Mouse (Mus musculus): ENCODE results near the gene Nbea. TPM values are rescaled to one million over a fixed set of nuclear protein-coding genes. Genes with fewer than 3 reads are reported as not detected.
"Not testable (repeated sequence)": the region's sequence is repeated elsewhere in the genome, so short reads cannot be mapped to it uniquely, and the experiment has no call there.

The Nbea gene
- polyA plus RNA-seq, 1 experiment from 2014 or later = 0.59 TPM

DNA sequence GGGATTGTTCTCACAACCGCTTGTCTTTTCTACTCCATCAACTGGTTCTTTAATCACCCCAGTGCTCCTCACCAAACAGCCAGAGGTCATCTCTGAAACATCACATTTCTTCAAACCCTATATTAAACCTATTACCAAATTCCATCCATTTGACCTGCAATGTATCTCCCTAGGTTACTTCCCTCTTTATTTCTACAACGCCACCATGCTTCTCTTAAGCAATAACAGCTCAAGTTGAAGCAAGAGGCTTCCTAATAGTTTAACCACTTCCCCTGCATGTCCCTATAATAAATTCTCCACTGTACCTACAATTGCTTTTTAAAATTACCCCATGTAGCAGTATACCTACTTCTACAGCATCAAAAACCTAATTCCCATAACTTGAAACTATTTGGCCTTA, 205.1 kb downstream of the Nbea start:
- H3K27me3 ChIP-seq (ENCODE audit: control insufficient read depth, insufficient read depth, low read depth, low read length) = no peaks in the 10 kb centered on the region
- 62% methylated on average over 2 of the region's 2 CpGs for WGBS (ENCODE audit: insufficient replicate concordance)
- no peaks in the 10 kb centered on the region for H3K36me3 ChIP-seq (ENCODE audit: control insufficient read depth, insufficient read depth)
- no peak overlapping the region for H3K9ac ChIP-seq (ENCODE audit: low read depth, low read length)
- no peak for ATAC-seq (ENCODE audit: low read depth)
- H3K4me1 ChIP-seq (ENCODE audit: control insufficient read depth, low read depth, low read length) = no peaks in the 10 kb centered on the region
- no peak overlapping the region for H3K27ac ChIP-seq (ENCODE audit: low read length)
- no peak overlapping the region for H3K4me2 ChIP-seq (ENCODE audit: low read depth, low read length)
- no peak overlapping the region for H3K4me3 ChIP-seq (ENCODE audit: low read depth, low read length)
- no peaks in the 10 kb centered on the region for H3K9me3 ChIP-seq (replicated peaks; ENCODE audit: control insufficient read depth, low read length)

GRCm38 (mm10) chr3:55976986-55977385, 206.5 kb downstream of the Nbea start:
- H3K9ac ChIP-seq (ENCODE audit: low read depth, low read length); H3K4me3 ChIP-seq (ENCODE audit: low read depth, low read length); ATAC-seq (ENCODE audit: low read depth); H3K4me1 ChIP-seq (ENCODE audit: control insufficient read depth, low read depth, low read length); H3K27me3 ChIP-seq (ENCODE audit: control insufficient read depth, insufficient read depth, low read depth, low read length); H3K4me2 ChIP-seq (ENCODE audit: low read depth, low read length); H3K27ac ChIP-seq (ENCODE audit: low read length); H3K9me3 ChIP-seq (replicated peaks; ENCODE audit: control insufficient read depth, low read length); H3K36me3 ChIP-seq (ENCODE audit: control insufficient read depth, insufficient read depth): not testable (repeated sequence)
- WGBS (ENCODE audit: insufficient replicate concordance) = 80% methylated on average over 14 of the region's 14 CpGs

GRCm38 (mm10) chr3:55965723-55966156, 217.8 kb downstream of the Nbea start:
- 71% methylated on average over 10 of the region's 10 CpGs for WGBS (ENCODE audit: insufficient replicate concordance)
- no peaks in the 10 kb centered on the region for H3K9me3 ChIP-seq (replicated peaks; ENCODE audit: control insufficient read depth, low read length)
- no peak for ATAC-seq (ENCODE audit: low read depth)

DNA sequence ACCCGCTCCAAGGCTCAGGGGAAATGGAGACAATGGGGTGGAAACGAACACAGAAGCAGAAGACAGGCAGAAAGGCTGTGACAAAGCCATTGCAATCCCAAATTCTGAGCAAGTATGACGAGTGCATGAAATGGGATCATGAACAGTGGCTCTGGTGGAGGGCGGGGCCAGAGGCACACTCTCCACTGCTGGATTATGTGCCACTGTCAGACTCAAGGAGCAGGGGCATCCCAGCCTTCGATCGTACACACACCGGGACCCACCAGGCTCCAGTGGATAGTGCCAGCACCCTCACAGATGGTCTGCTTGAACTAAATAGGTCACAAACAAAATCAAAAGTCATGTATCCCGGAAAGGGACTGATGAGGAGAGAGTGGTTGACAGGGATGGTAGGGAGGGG, 220.5 kb downstream of the Nbea start:
- H3K27me3 ChIP-seq (ENCODE audit: control insufficient read depth, insufficient read depth, low read depth, low read length) = no peaks in the 10 kb centered on the region
- no peaks in the 10 kb centered on the region for H3K9me3 ChIP-seq (replicated peaks; ENCODE audit: control insufficient read depth, low read length)
- no peak overlapping the region for H3K4me3 ChIP-seq (ENCODE audit: low read depth, low read length)
- no peaks in the 10 kb centered on the region for H3K36me3 ChIP-seq (ENCODE audit: control insufficient read depth, insufficient read depth)
- no peak for ATAC-seq (ENCODE audit: low read depth)
- 69% methylated on average over 8 of the region's 8 CpGs for WGBS (ENCODE audit: insufficient replicate concordance)
- H3K4me2 ChIP-seq (ENCODE audit: low read depth, low read length) = no peak overlapping the region
- no peak overlapping the region for H3K27ac ChIP-seq (ENCODE audit: low read length)
- H3K4me1 ChIP-seq (ENCODE audit: control insufficient read depth, low read depth, low read length) = no peaks in the 10 kb centered on the region
- H3K9ac ChIP-seq (ENCODE audit: low read depth, low read length) = no peak overlapping the region

More at GRCm38 (mm10) chr3:55965723-55966156, 217.8 kb downstream of the Nbea start:
- H3K4me3 ChIP-seq (ENCODE audit: low read depth, low read length) = no peak overlapping the region
- no peaks in the 10 kb centered on the region for H3K27me3 ChIP-seq (ENCODE audit: control insufficient read depth, insufficient read depth, low read depth, low read length)
- H3K36me3 ChIP-seq (ENCODE audit: control insufficient read depth, insufficient read depth) = no peaks in the 10 kb centered on the region
- H3K4me2 ChIP-seq (ENCODE audit: low read depth, low read length) = no peak overlapping the region
- H3K4me1 ChIP-seq (ENCODE audit: control insufficient read depth, low read depth, low read length) = no peaks in the 10 kb centered on the region
- H3K9ac ChIP-seq (ENCODE audit: low read depth, low read length) = no peak overlapping the region
- no peak overlapping the region for H3K27ac ChIP-seq (ENCODE audit: low read length)

DNA sequence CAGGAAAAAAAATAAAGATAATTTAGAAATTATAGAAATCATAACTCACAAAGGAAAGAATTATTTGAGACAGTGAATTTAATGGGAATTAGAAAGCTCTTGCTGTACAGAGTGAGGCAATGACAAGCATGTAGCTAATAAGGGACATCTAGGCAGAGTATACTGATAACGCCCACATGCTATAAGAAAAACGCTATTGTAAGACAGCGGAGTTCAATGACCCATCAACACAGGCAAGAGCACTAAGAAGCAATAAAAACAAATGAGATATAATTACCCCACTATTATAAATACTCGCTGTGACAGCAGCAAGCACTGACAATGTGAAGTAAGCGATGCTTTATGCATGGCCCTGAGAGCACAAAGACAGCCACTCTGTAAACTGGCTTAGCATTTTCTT, 233.5 kb downstream of the Nbea start:
- ATAC-seq (ENCODE audit: low read depth) = no peak
- 74% methylated on average over 5 of the region's 5 CpGs for WGBS (ENCODE audit: insufficient replicate concordance)
- H3K9ac ChIP-seq (ENCODE audit: low read depth, low read length) = no peak overlapping the region
- H3K9me3 ChIP-seq (replicated peaks; ENCODE audit: control insufficient read depth, low read length) = no peaks in the 10 kb centered on the region
- no peak overlapping the region for H3K4me3 ChIP-seq (ENCODE audit: low read depth, low read length)
- no peaks in the 10 kb centered on the region for H3K36me3 ChIP-seq (ENCODE audit: control insufficient read depth, insufficient read depth)
- no peak overlapping the region for H3K4me2 ChIP-seq (ENCODE audit: low read depth, low read length)
- H3K27me3 ChIP-seq (ENCODE audit: control insufficient read depth, insufficient read depth, low read depth, low read length) = no peaks in the 10 kb centered on the region
- no peaks in the 10 kb centered on the region for H3K4me1 ChIP-seq (ENCODE audit: control insufficient read depth, low read depth, low read length)
- no peak overlapping the region for H3K27ac ChIP-seq (ENCODE audit: low read length)

DNA sequence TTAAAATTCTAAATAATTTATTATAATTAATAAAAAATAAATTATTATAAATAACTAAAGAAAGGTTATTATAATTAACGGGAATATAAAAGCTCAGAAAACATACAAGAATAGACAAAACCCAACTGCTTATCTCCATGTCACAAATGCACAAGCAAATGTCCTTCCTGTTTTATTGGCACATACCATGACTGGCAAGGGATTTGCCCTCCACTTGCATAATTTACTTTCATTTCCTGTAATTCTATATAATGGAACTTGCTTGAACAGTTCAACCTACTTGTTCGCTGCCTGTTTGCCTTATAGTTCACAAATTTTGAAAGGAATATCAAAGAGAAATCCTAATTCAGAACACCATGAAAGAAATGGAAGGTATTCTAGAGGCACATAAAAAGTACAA, 234.4 kb downstream of the Nbea start:
- no peaks in the 10 kb centered on the region for H3K9me3 ChIP-seq (replicated peaks; ENCODE audit: control insufficient read depth, low read length)
- H3K4me2 ChIP-seq (ENCODE audit: low read depth, low read length) = no peak overlapping the region
- no peak overlapping the region for H3K9ac ChIP-seq (ENCODE audit: low read depth, low read length)
- 63% methylated on average over 2 of the region's 2 CpGs for WGBS (ENCODE audit: insufficient replicate concordance)
- no peak for ATAC-seq (ENCODE audit: low read depth)
- no peak overlapping the region for H3K4me3 ChIP-seq (ENCODE audit: low read depth, low read length)
- H3K27ac ChIP-seq (ENCODE audit: low read length) = no peak overlapping the region
- no peaks in the 10 kb centered on the region for H3K27me3 ChIP-seq (ENCODE audit: control insufficient read depth, insufficient read depth, low read depth, low read length)
- no peaks in the 10 kb centered on the region for H3K4me1 ChIP-seq (ENCODE audit: control insufficient read depth, low read depth, low read length)
- H3K36me3 ChIP-seq (ENCODE audit: control insufficient read depth, insufficient read depth) = no peaks in the 10 kb centered on the region

- WGBS (ENCODE audit: insufficient replicate concordance) = 59% methylated on average over 2 of the region's 2 CpGs
- no peaks in the 10 kb centered on the region for H3K9me3 ChIP-seq (replicated peaks; ENCODE audit: control insufficient read depth, low read length)
- H3K4me3 ChIP-seq (ENCODE audit: low read depth, low read length) = no peak overlapping the region
- H3K9ac ChIP-seq (ENCODE audit: low read depth, low read length) = no peak overlapping the region
- no peak overlapping the region for H3K4me2 ChIP-seq (ENCODE audit: low read depth, low read length)
- H3K36me3 ChIP-seq (ENCODE audit: control insufficient read depth, insufficient read depth) = no peaks in the 10 kb centered on the region
- no peak for ATAC-seq (ENCODE audit: low read depth)
- H3K27me3 ChIP-seq (ENCODE audit: control insufficient read depth, insufficient read depth, low read depth, low read length) = no peaks in the 10 kb centered on the region
- no peaks in the 10 kb centered on the region for H3K4me1 ChIP-seq (ENCODE audit: control insufficient read depth, low read depth, low read length)
- no peak overlapping the region for H3K27ac ChIP-seq (ENCODE audit: low read length)
These were observed 256.2 kb downstream of the Nbea start for GRCm38 (mm10) chr3:55927343-55927742.

- ATAC-seq (ENCODE audit: low read depth) = no peak
- Histone ChIP-seq H3K27me3 (ENCODE audit: control insufficient read depth, insufficient read depth, low read depth, low read length) (no peaks in the 10 kb centered on the region), H3K9me3 (replicated peaks; ENCODE audit: control insufficient read depth, low read length) (no peaks in the 10 kb centered on the region), H3K4me2 (ENCODE audit: low read depth, low read length) (no peak overlapping the region), H3K36me3 (ENCODE audit: control insufficient read depth, insufficient read depth) (no peaks in the 10 kb centered on the region), H3K4me3 (ENCODE audit: low read depth, low read length) (no peak overlapping the region), H3K27ac (ENCODE audit: low read length) (no peak overlapping the region), H3K9ac (ENCODE audit: low read depth, low read length) (no peak overlapping the region), H3K4me1 (ENCODE audit: control insufficient read depth, low read depth, low read length) (no peaks in the 10 kb centered on the region)
- 65% methylated on average over 1 of the region's 1 CpGs for WGBS (ENCODE audit: insufficient replicate concordance)
These were observed 274.2 kb downstream of the Nbea start for GRCm38 (mm10) chr3:55909290-55909689.

DNA sequence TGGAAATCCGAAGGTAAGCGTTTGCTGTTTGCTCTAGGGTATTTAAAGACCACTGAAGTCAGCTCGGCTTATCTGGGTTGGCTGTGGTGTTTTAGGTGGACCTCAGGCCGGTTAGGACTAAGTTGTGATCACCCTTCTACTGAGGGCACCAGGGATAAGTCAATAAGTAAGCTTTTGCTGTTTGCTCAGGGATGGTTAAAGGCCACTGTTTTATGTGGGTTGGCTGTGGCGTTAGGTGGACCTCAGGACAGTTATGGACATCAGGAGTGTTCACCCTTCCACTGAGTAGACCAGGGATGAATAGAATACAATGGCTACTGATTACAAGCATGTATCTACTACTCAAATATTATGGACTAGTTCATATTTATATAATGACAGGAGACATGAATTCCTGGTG, 292.9 kb downstream of the Nbea start:
- Histone ChIP-seq H3K36me3 (ENCODE audit: control insufficient read depth, insufficient read depth) (no peaks in the 10 kb centered on the region), H3K9me3 (replicated peaks; ENCODE audit: control insufficient read depth, low read length) (no peaks in the 10 kb centered on the region), H3K27me3 (ENCODE audit: control insufficient read depth, insufficient read depth, low read depth, low read length) (no peaks in the 10 kb centered on the region), H3K4me2 (ENCODE audit: low read depth, low read length) (no peak overlapping the region), H3K4me1 (ENCODE audit: control insufficient read depth, low read depth, low read length) (no peaks in the 10 kb centered on the region), H3K4me3 (ENCODE audit: low read depth, low read length) (no peak overlapping the region), H3K27ac (ENCODE audit: low read length) (no peak overlapping the region), H3K9ac (ENCODE audit: low read depth, low read length) (no peak overlapping the region)
- WGBS (ENCODE audit: insufficient replicate concordance) = 51% methylated on average over 5 of the region's 5 CpGs
- peak; percentile 68 for ATAC-seq (ENCODE audit: low read depth)

- H3K4me2 ChIP-seq (ENCODE audit: low read depth, low read length) = no peak overlapping the region
- no peaks in the 10 kb centered on the region for H3K36me3 ChIP-seq (ENCODE audit: control insufficient read depth, insufficient read depth)
- no peaks in the 10 kb centered on the region for H3K27me3 ChIP-seq (ENCODE audit: control insufficient read depth, insufficient read depth, low read depth, low read length)
- H3K27ac ChIP-seq (ENCODE audit: low read length) = no peak overlapping the region
- no peaks in the 10 kb centered on the region for H3K9me3 ChIP-seq (replicated peaks; ENCODE audit: control insufficient read depth, low read length)
- ATAC-seq (ENCODE audit: low read depth) = no peak
- no peaks in the 10 kb centered on the region for H3K4me1 ChIP-seq (ENCODE audit: control insufficient read depth, low read depth, low read length)
- WGBS (ENCODE audit: insufficient replicate concordance) = 69% methylated on average over 4 of the region's 4 CpGs
- no peak overlapping the region for H3K9ac ChIP-seq (ENCODE audit: low read depth, low read length)
- no peak overlapping the region for H3K4me3 ChIP-seq (ENCODE audit: low read depth, low read length)
These were observed 294.3 kb downstream of the Nbea start for GRCm38 (mm10) chr3:55889227-55889626.

All from liver, embryonic 16.5 days (tissue).